Mouse (Mus musculus): Measurements from ENCODE around the gene Mns1.

DNA sequence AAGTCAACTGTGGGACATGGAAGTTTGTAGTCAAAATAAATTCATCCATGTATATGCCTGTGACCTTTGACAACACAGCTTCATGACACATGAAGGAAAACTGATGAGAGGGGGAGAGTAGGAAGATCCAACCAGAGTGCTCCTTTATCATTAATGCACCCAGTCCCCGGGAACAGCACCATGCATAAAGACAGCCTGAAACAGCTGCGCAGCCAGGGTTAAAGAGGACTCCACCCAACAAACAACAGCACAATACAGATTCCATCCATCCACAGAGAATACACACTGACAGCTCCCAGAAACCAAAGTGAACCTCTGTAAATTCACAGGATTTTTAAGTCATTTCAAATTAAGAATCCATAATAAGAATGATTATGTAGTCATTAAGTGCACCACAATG is 12.0 kb downstream of the Mns1 start:
- TF ChIP-seq POLR2A (IDR thresholded peaks at IDR 0.05; ENCODE audit: insufficient read depth, low read depth, low read length) (no peak), CTCF (IDR thresholded peaks at IDR 0.05) (no peak)

All from heart, adult 2 months (tissue).